In genomic region chr7:49297148-49297547, GRCm38 (mm10) we compare ENCODE assay signal across 16 mouse cellular contexts.
DNase-seq lines count a peak whose midpoint lies in the region; ATAC-seq and TF ChIP-seq lines count a peak whose summit lies in the region.
"Had no signal": no experiment of that assay in that cellular context is flagged by ENCODE, and none has a peak within 500 bp of the region (broad histone marks: within the 10 kb centered on the region; RNA-seq: fewer than 3 reads in every experiment).

No protein-coding gene starts in this region.

- WGBS in lung, postnatal 0 days: 71% methylated on average over 3 of the region's 3 CpGs
- 73% methylated on average over 3 of the region's 3 CpGs for WGBS in forebrain, embryonic 12.5 days

- TF ChIP-seq POLR2A in CH12.LX (IDR thresholded peaks at IDR 0.05; ENCODE audit: low read depth, low read length): no peak

- in situ Hi-C loops in CH12.LX (cut with MboI; ENCODE audit: low pct_ligation_motif_present, low pct_unique_long_range_greater_than_20kb, low sequenced_read_pairs): no loop called here

- DNase-seq in lung, postnatal 25 days (ENCODE audit: low spot score): peak; percentile 49
- no peak for DNase-seq in lung, postnatal 0 days (ENCODE audit: low spot score)
- DNase-seq in 3T3-L1 (ENCODE audit: low read depth, low spot score) (peak; percentile 23), CH12.LX (ENCODE audit: extremely low read depth) (peak; percentile 25)
- no peak for DNase-seq in layer of hippocampus, adult 18-20 months (ENCODE audit: low spot score in 2 of 2)
- DNase-seq in right cerebral cortex, postnatal 36 days (ENCODE audit: low spot score in 2 of 2): no peak
- DNase-seq: adrenal gland, postnatal 10 days; cerebellum, postnatal 25 days; kidney, postnatal 14 days; left cerebral cortex, postnatal 4 days; liver, embryonic 13.5 days; lung, postnatal 14 days; thymus, adult 18-20 months had no signal

- TF ChIP-seq RAD21 in CH12.LX (IDR thresholded peaks at IDR 0.05; ENCODE audit: low read depth, low read length): no peak

- no peak for TF ChIP-seq EP300 in lung, postnatal 0 days (IDR thresholded peaks at IDR 0.05)
- no peak for TF ChIP-seq EP300 in CH12.LX (IDR thresholded peaks at IDR 0.05; ENCODE audit: low read length)

- no peak overlapping the region for H3K27ac ChIP-seq in lung, postnatal 0 days (ENCODE audit: low read length)
- H3K27ac ChIP-seq in CH12.LX (ENCODE audit: insufficient read depth, low read depth): peak overlapping the region; percentile 68; the same call in 1 of the 2 replicates
- H3K27ac ChIP-seq in forebrain, embryonic 12.5 days: no peak overlapping the region
- H3K27ac ChIP-seq: liver, embryonic 13.5 days; neural tube, embryonic 13.5 days had no signal

- H3K36me3 ChIP-seq in lung, postnatal 0 days (ENCODE audit: insufficient read depth, low read length): no peaks in the 10 kb centered on the region
- H3K36me3 ChIP-seq in CH12.LX (replicated peaks in 1 of 2; ENCODE audit: control insufficient read depth in 1 of 2, insufficient read depth in 1 of 2, low read length in 1 of 2): no peaks in the 10 kb centered on the region
- H3K36me3 ChIP-seq in forebrain, embryonic 12.5 days (replicated peaks): no peaks in the 10 kb centered on the region
- H3K36me3 ChIP-seq: liver, embryonic 13.5 days; neural tube, embryonic 13.5 days had no signal

- no peak for ATAC-seq in lung, postnatal 0 days
- ATAC-seq in granulocyte monocyte progenitor cell, adult 5-6 weeks (replicated peaks; ENCODE audit: poor library complexity, severe bottlenecking): peak; percentile 49; the same call in 1 of the 2 replicates
- no peak for ATAC-seq in forebrain, embryonic 12.5 days (ENCODE audit: low FRiP score)

- H3K79me2 ChIP-seq in CH12.LX (replicated peaks; ENCODE audit: control insufficient read depth, extremely low read depth, insufficient read depth, poor library complexity, severe bottlenecking): no peaks in the 10 kb centered on the region

- H3K4me3 ChIP-seq in lung, postnatal 0 days (ENCODE audit: low read depth, low read length): no peak overlapping the region
- no peak overlapping the region for H3K4me3 ChIP-seq in CH12.LX (replicated peaks in 1 of 3; ENCODE audit: low read depth in 2 of 3, low read length in 2 of 3, poor library complexity in 1 of 3)
- H3K4me3 ChIP-seq in forebrain, embryonic 12.5 days (replicated peaks): no peak overlapping the region
- H3K4me3 ChIP-seq: liver, embryonic 13.5 days; neural tube, embryonic 13.5 days had no signal

- no peaks in the 10 kb centered on the region for H3K9me3 ChIP-seq in lung, postnatal 0 days (ENCODE audit: low read length)
- peaks cover 4% of the 10 kb centered on the region for H3K9me3 ChIP-seq in CH12.LX (replicated peaks; ENCODE audit: low read length)
- H3K9me3 ChIP-seq in forebrain, embryonic 12.5 days: no peaks in the 10 kb centered on the region
- H3K9me3 ChIP-seq: liver, embryonic 13.5 days; neural tube, embryonic 13.5 days had no signal

- TF ChIP-seq CTCF in lung, postnatal 0 days (IDR thresholded peaks at IDR 0.05): no peak
- no peak for TF ChIP-seq CTCF in CH12.LX (conservative IDR thresholded peaks at IDR 0.05 in 1 of 2, IDR thresholded peaks at IDR 0.05 in 1 of 2; ENCODE audit: low read depth in 2 of 2, low read length in 2 of 2)

- no peak overlapping the region for H3K9ac ChIP-seq in lung, postnatal 0 days (replicated peaks; ENCODE audit: low read depth)
- no peak overlapping the region for H3K9ac ChIP-seq in CH12.LX (ENCODE audit: insufficient read depth, low read depth)
- H3K9ac ChIP-seq in forebrain, embryonic 12.5 days: no peak overlapping the region
- H3K9ac ChIP-seq: liver, embryonic 13.5 days; neural tube, embryonic 13.5 days had no signal

- no peaks in the 10 kb centered on the region for H3K27me3 ChIP-seq in lung, postnatal 0 days (replicated peaks; ENCODE audit: insufficient read depth, low read length)
- H3K27me3 ChIP-seq in CH12.LX (replicated peaks): peaks cover 26% of the 10 kb centered on the region
- peaks cover 12% of the 10 kb centered on the region; the same call in 1 of the 2 replicates for H3K27me3 ChIP-seq in forebrain, embryonic 12.5 days

- peaks cover 19% of the 10 kb centered on the region; the same call in 1 of the 2 replicates for H3K4me1 ChIP-seq in lung, postnatal 0 days (ENCODE audit: insufficient read depth, low read depth, low read length)
- H3K4me1 ChIP-seq in CH12.LX (ENCODE audit: control insufficient read depth in 1 of 2, insufficient read depth in 2 of 2): peaks cover 7 to 20% of the 10 kb centered on the region in 2 experiments
- H3K4me1 ChIP-seq in forebrain, embryonic 12.5 days: peaks cover 6% of the 10 kb centered on the region; the same call in 1 of the 2 replicates

- H3K4me2 ChIP-seq in lung, postnatal 0 days (replicated peaks; ENCODE audit: low read depth, low read length): no peak overlapping the region
- H3K4me2 ChIP-seq in CH12.LX (ENCODE audit: insufficient read depth, low read depth, poor library complexity, severe bottlenecking): peak overlapping the region; percentile 62; the same call in 1 of the 2 replicates
- H3K4me2 ChIP-seq in forebrain, embryonic 12.5 days: no peak overlapping the region
- H3K4me2 ChIP-seq: liver, embryonic 13.5 days; neural tube, embryonic 13.5 days had no signal

- dilution Hi-C loops in CH12.LX (cut with MboI; ENCODE audit: extremely low pct_ligation_motif_present, extremely low pct_unique_long_range_greater_than_20kb, low sequenced_read_pairs): no loop called here

TF ChIP-seq in CH12.LX, 34 proteins besides CTCF, POLR2A, EP300 and RAD21:
- TF ChIP-seq PAX5 (IDR thresholded peaks at IDR 0.05; ENCODE audit: low read length) (no peak), GABPA (IDR thresholded peaks at IDR 0.05; ENCODE audit: insufficient replicate concordance, low read depth, low read length) (no peak), POLR2AphosphoS2 (IDR thresholded peaks at IDR 0.05; ENCODE audit: low read depth, low read length) (no peak), TBP (conservative IDR thresholded peaks at IDR 0.05; ENCODE audit: low read depth, low read length) (no peak), CHD1 (IDR thresholded peaks at IDR 0.05; ENCODE audit: low read depth, low read length) (no peak), ZKSCAN1 (IDR thresholded peaks at IDR 0.05; ENCODE audit: borderline replicate concordance, low read depth, low read length) (no peak), CHD2 (IDR thresholded peaks at IDR 0.05; ENCODE audit: low read length) (no peak), JUND (conservative IDR thresholded peaks at IDR 0.05; ENCODE audit: low read depth, low read length) (no peak), NELFE (IDR thresholded peaks at IDR 0.05; ENCODE audit: low read depth, low read length) (no peak), IRF4 (IDR thresholded peaks at IDR 0.05; ENCODE audit: low read depth, low read length) (no peak), MAX (IDR thresholded peaks at IDR 0.05; ENCODE audit: low read length) (no peak), MEF2A (IDR thresholded peaks at IDR 0.05; ENCODE audit: borderline replicate concordance, low read depth, low read length) (no peak), MYC (IDR thresholded peaks at IDR 0.05; ENCODE audit: low read depth, low read length) (no peak), NRF1 (IDR thresholded peaks at IDR 0.05; ENCODE audit: low read depth, low read length) (no peak), USF1 (IDR thresholded peaks at IDR 0.05; ENCODE audit: low read depth, low read length) (no peak), JUN (IDR thresholded peaks at IDR 0.05; ENCODE audit: insufficient read depth, low read depth, low read length) (no peak), SMC3 (IDR thresholded peaks at IDR 0.05; ENCODE audit: low read depth, low read length) (no peak)

Comparison
In these comparisons a context has a peak if more than half of its experiments do, and no peak if none do; other contexts are left out.
1. DNase-seq: peak in lung, postnatal 25 days (single experiment), 3T3-L1 (single experiment) and CH12.LX (single experiment); none in lung, postnatal 0 days (single experiment), layer of hippocampus, adult 18-20 months (0 of 2) and right cerebral cortex, postnatal 36 days (0 of 2).